29 mouse cellular contexts compared by ENCODE assay signal in the genomic region with DNA sequence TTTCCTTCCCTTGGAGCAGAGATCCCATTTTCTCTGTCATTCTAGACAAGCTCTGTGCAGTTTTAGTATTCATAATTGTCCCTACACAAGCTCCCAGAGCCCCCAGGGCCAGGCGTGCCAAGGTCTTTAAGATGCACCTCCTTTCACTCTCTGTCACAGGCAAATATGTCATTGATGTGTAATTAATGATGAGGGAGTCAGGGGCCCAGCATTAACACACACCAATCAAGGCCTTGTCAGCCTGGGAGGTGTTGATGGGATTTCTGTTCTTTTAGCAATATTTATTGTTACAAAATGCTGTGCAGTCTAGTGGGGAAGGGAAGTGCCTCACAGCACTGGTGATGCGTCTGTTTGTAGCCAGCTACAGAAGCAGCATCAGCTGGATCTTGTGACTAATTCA. TPM values are rescaled to one million over a fixed set of nuclear protein-coding genes. Genes with fewer than 3 reads are reported as not detected.
DNase-seq lines count a peak whose midpoint lies in the region; ATAC-seq lines count a peak whose summit lies in the region.
"Had no signal": no experiment of that assay in that cellular context is flagged by ENCODE, and none has a peak within 500 bp of the region (broad histone marks: within the 10 kb centered on the region; RNA-seq: fewer than 3 reads in every experiment).

No protein-coding gene starts in this region.

- H3K9me3 ChIP-seq in forebrain, embryonic 11.5 days (ENCODE audit: control insufficient read depth, low read length), result no peaks in the 10 kb centered on the region
- H3K9me3 ChIP-seq in forebrain, embryonic 10.5 days, result no peaks in the 10 kb centered on the region
- no peaks in the 10 kb centered on the region for H3K9me3 ChIP-seq in neural tube, embryonic 12.5 days
- no peaks in the 10 kb centered on the region for H3K9me3 ChIP-seq in hindbrain, embryonic 14.5 days (ENCODE audit: control insufficient read depth, low read length)
- no peaks in the 10 kb centered on the region for H3K9me3 ChIP-seq in neural tube, embryonic 14.5 days (ENCODE audit: control insufficient read depth, low read length)
- H3K9me3 ChIP-seq: heart, embryonic 10.5 days; limb, embryonic 12.5 days; liver, embryonic 13.5 days had no signal

- no peaks in the 10 kb centered on the region for H3K27me3 ChIP-seq in forebrain, embryonic 11.5 days (ENCODE audit: control insufficient read depth, insufficient read depth, low read length)
- H3K27me3 ChIP-seq in forebrain, embryonic 10.5 days (ENCODE audit: poor library complexity, severe bottlenecking), result no peaks in the 10 kb centered on the region
- no peaks in the 10 kb centered on the region for H3K27me3 ChIP-seq in neural tube, embryonic 12.5 days (replicated peaks)
- H3K27me3 ChIP-seq in hindbrain, embryonic 14.5 days (ENCODE audit: control insufficient read depth, insufficient read depth, low read length), result no peaks in the 10 kb centered on the region
- no peaks in the 10 kb centered on the region for H3K27me3 ChIP-seq in neural tube, embryonic 14.5 days (ENCODE audit: control insufficient read depth, insufficient read depth, low read length)
- H3K27me3 ChIP-seq: limb, embryonic 12.5 days; liver, embryonic 13.5 days had no signal

- H3K27ac ChIP-seq in forebrain, embryonic 11.5 days (ENCODE audit: low read depth, low read length), result no peak overlapping the region
- no peak overlapping the region for H3K27ac ChIP-seq in forebrain, embryonic 10.5 days
- no peak overlapping the region for H3K27ac ChIP-seq in neural tube, embryonic 12.5 days
- H3K27ac ChIP-seq in hindbrain, embryonic 14.5 days, result no peak overlapping the region
- H3K27ac ChIP-seq in neural tube, embryonic 14.5 days (ENCODE audit: low read depth, low read length), result no peak overlapping the region
- H3K27ac ChIP-seq: heart, embryonic 10.5 days; kidney, postnatal 0 days; limb, embryonic 12.5 days; liver, embryonic 13.5 days; macrophage had no signal

- no peak overlapping the region for H3K4me2 ChIP-seq in forebrain, embryonic 11.5 days (ENCODE audit: low read depth, low read length, severe bottlenecking)
- no peak overlapping the region for H3K4me2 ChIP-seq in neural tube, embryonic 12.5 days (replicated peaks)
- H3K4me2 ChIP-seq in hindbrain, embryonic 14.5 days (replicated peaks), result no peak overlapping the region
- H3K4me2 ChIP-seq in neural tube, embryonic 14.5 days (ENCODE audit: low read depth, low read length), result no peak overlapping the region
- H3K4me2 ChIP-seq: limb, embryonic 12.5 days; liver, embryonic 13.5 days had no signal

- no peaks in the 10 kb centered on the region for H3K36me3 ChIP-seq in forebrain, embryonic 11.5 days (ENCODE audit: control insufficient read depth, insufficient read depth, low read length)
- H3K36me3 ChIP-seq in forebrain, embryonic 10.5 days (replicated peaks), result no peaks in the 10 kb centered on the region
- H3K36me3 ChIP-seq in neural tube, embryonic 12.5 days, result no peaks in the 10 kb centered on the region
- no peaks in the 10 kb centered on the region for H3K36me3 ChIP-seq in hindbrain, embryonic 14.5 days (replicated peaks; ENCODE audit: control insufficient read depth, insufficient read depth)
- H3K36me3 ChIP-seq in neural tube, embryonic 14.5 days (ENCODE audit: control insufficient read depth, insufficient read depth, low read length), result no peaks in the 10 kb centered on the region
- H3K36me3 ChIP-seq: heart, embryonic 10.5 days; limb, embryonic 12.5 days; liver, embryonic 13.5 days had no signal

- WGBS in forebrain, embryonic 11.5 days, result 63% methylated on average over 2 of the region's 2 CpGs
- 73% methylated on average over 2 of the region's 2 CpGs for whole genome bisulfite sequencing in forebrain, embryonic 10.5 days
- WGBS in neural tube, embryonic 12.5 days, result 45% methylated on average over 2 of the region's 2 CpGs
- 24% methylated on average over 2 of the region's 2 CpGs for WGBS in hindbrain, embryonic 14.5 days
- WGBS in neural tube, embryonic 14.5 days, result 26% methylated on average over 2 of the region's 2 CpGs

- no peak overlapping the region for H3K9ac ChIP-seq in forebrain, embryonic 11.5 days (ENCODE audit: low read length)
- H3K9ac ChIP-seq in neural tube, embryonic 12.5 days, result no peak overlapping the region
- no peak overlapping the region for H3K9ac ChIP-seq in hindbrain, embryonic 14.5 days
- H3K9ac ChIP-seq in neural tube, embryonic 14.5 days (replicated peaks; ENCODE audit: low read depth, low read length), result no peak overlapping the region
- H3K9ac ChIP-seq: limb, embryonic 12.5 days; liver, embryonic 13.5 days had no signal

- no peak for DNase-seq in forebrain, embryonic 11.5 days (ENCODE audit: low spot score)
- DNase-seq in forebrain, embryonic 10.5 days (ENCODE audit: extremely low spot score, low spot score), result no peak
- no peak for DNase-seq in neural tube, embryonic 10.5 days (ENCODE audit: extremely low spot score, low spot score)
- DNase-seq in hindbrain, embryonic 14.5 days (ENCODE audit: low spot score), result no peak
- no peak for DNase-seq in gastrocnemius, adult 8-10 months (ENCODE audit: low spot score in 2 of 2)
- no peak for DNase-seq in gastrocnemius, postnatal 4 days (ENCODE audit: low spot score in 2 of 2)
- DNase-seq: adrenal gland, postnatal 14 days; cerebellum, adult 18-20 months; gastrocnemius, postnatal 25 days; kidney, adult 18-20 months; liver, embryonic 13.5 days; right cerebral cortex, postnatal 25 days; thymus, postnatal 4 days had no signal

- no peak overlapping the region for H3K4me3 ChIP-seq in forebrain, embryonic 11.5 days (ENCODE audit: low read depth, low read length)
- no peak overlapping the region for H3K4me3 ChIP-seq in forebrain, embryonic 10.5 days
- no peak overlapping the region for H3K4me3 ChIP-seq in neural tube, embryonic 12.5 days
- no peak overlapping the region for H3K4me3 ChIP-seq in hindbrain, embryonic 14.5 days (replicated peaks; ENCODE audit: low read length)
- H3K4me3 ChIP-seq in neural tube, embryonic 14.5 days (ENCODE audit: low read depth, low read length), result no peak overlapping the region
- H3K4me3 ChIP-seq: heart, embryonic 10.5 days; limb, embryonic 12.5 days; liver, embryonic 13.5 days had no signal

- H3K4me1 ChIP-seq in forebrain, embryonic 11.5 days (replicated peaks; ENCODE audit: control insufficient read depth, insufficient read depth, low read length), result no peaks in the 10 kb centered on the region
- H3K4me1 ChIP-seq in forebrain, embryonic 10.5 days, result no peaks in the 10 kb centered on the region
- no peaks in the 10 kb centered on the region for H3K4me1 ChIP-seq in neural tube, embryonic 12.5 days
- peaks cover 5% of the 10 kb centered on the region; the same call in 1 of the 2 replicates for H3K4me1 ChIP-seq in hindbrain, embryonic 14.5 days (replicated peaks; ENCODE audit: control insufficient read depth, insufficient read depth, low read length)
- no peaks in the 10 kb centered on the region for H3K4me1 ChIP-seq in neural tube, embryonic 14.5 days (ENCODE audit: control insufficient read depth, insufficient read depth, low read length)
- H3K4me1 ChIP-seq: heart, embryonic 10.5 days; limb, embryonic 12.5 days; liver, embryonic 13.5 days had no signal

- peak; percentile 53 for ATAC-seq in forebrain, embryonic 11.5 days (replicated peaks; ENCODE audit: low FRiP score)
- 0 out of 2 replicates have a peak, but pooled peaks have one; percentile 17 for ATAC-seq in neural tube, embryonic 12.5 days (ENCODE audit: low FRiP score, low read depth)
- peak; percentile 48; the same call in 1 of the 2 replicates for ATAC-seq in hindbrain, embryonic 14.5 days (ENCODE audit: low FRiP score)
- ATAC-seq in neural tube, embryonic 14.5 days (ENCODE audit: low read depth), result peak; percentile 49; the same call in 1 of the 2 replicates
- ATAC-seq: activated CD4-positive, CD25-positive, alpha-beta regulatory T cell, adult 4 months; CD4-positive, CD25-positive, alpha-beta regulatory T cell, adult 4 months had no signal

RNA-seq across cellular contexts. Expression of gene 4931417E11Rik, which starts 27.9 kb away (rescaled TPM):
- not detected in 2 replicates for polyA plus RNA-seq in forebrain, embryonic 11.5 days (2014; fragmentation: Nextera tagmentation; extraction: Ambion mirVana)
- polyA plus RNA-seq in forebrain, embryonic 10.5 days (2016; fragmentation: Nextera tagmentation; extraction: Ambion mirVana), result not detected in 2 replicates
- not detected in 2 replicates for polyA plus RNA-seq in neural tube, embryonic 12.5 days (2016; fragmentation: Nextera tagmentation; extraction: Ambion mirVana)
- not detected in 2 replicates for polyA plus RNA-seq in hindbrain, embryonic 14.5 days (2014; fragmentation: Nextera tagmentation; extraction: Ambion mirVana)
- polyA plus RNA-seq in neural tube, embryonic 14.5 days (2014; fragmentation: Nextera tagmentation; extraction: Ambion mirVana), result not detected in 2 replicates
- not detected for total RNA-seq in gastrocnemius, adult 8-10 months (2022)
- not detected for total RNA-seq in gastrocnemius, postnatal 4 days (2021)
- total RNA-seq: adrenal gland, postnatal 14 days; ES-E14; gastrocnemius, postnatal 25 days; layer of hippocampus, postnatal 14 days had no signal
- polyA plus RNA-seq: activated CD4-positive, CD25-positive, alpha-beta regulatory T cell, adult 4 months; CD4-positive, CD25-positive, alpha-beta regulatory T cell, adult 4 months; embryonic facial prominence, embryonic 11.5 days; heart, embryonic 10.5 days; heart, postnatal 0 days; kidney, postnatal 0 days; limb, embryonic 12.5 days; liver, embryonic 13.5 days; lung, embryonic 16.5 days; macrophage; neural tube, embryonic 11.5 days; spleen, adult 2 months; stomach, embryonic 14.5 days had no signal
